Mouse (Mus musculus) kidney, embryonic 14.5 days (tissue): ENCODE results near the gene Exosc6. TPM values are rescaled to one million over a fixed set of nuclear protein-coding genes. Genes with fewer than 3 reads are reported as not detected.

Experiments used
- ATAC-seq: fragments of 200-750 bp; cut with Nextera tagmentation; 2 replicates; pipeline ENCODE4 v1.8.0; 2017; ENCODE audit warnings: moderate number of reproducible peaks, mild to moderate bottlenecking, moderate TSS enrichment, moderate library complexity; ENCODE audit not compliant: low FRiP score, low TSS enrichment
- H3K27ac ChIP-seq: fragments of 300-500 bp; sonication (generic); 2 replicates; pipeline ENCODE4 v1.5.1; 2014; ENCODE audit warnings: low read depth, mild to moderate bottlenecking, low read length, moderate library complexity, mixed read lengths
- H3K27me3 ChIP-seq: fragments of 300-500 bp; sonication (generic); 2 replicates; pipeline ENCODE4 v1.6.1; 2014; ENCODE audit warnings: mild to moderate bottlenecking, low read length; ENCODE audit not compliant: control insufficient read depth, insufficient read depth
- H3K36me3 ChIP-seq: fragments of 300-500 bp; sonication (generic); 2 replicates; pipeline ENCODE4 v1.6.1; 2014; ENCODE audit warnings: low read length, mixed read lengths; ENCODE audit not compliant: control insufficient read depth, insufficient read depth
- H3K4me1 ChIP-seq: fragments of 300-500 bp; sonication (generic); 2 replicates; pipeline ENCODE4 v1.6.1; 2014; ENCODE audit warnings: low read length, mixed read lengths; ENCODE audit not compliant: control insufficient read depth, insufficient read depth
- H3K4me2 ChIP-seq: fragments of 300-500 bp; sonication (generic); replicated peaks from 2 replicates; pipeline ENCODE4 v1.6.1; 2014; ENCODE audit warnings: low read depth, mild to moderate bottlenecking, low read length
- H3K4me3 ChIP-seq: fragments of 300-500 bp; sonication (generic); 2 replicates; pipeline ENCODE4 v1.5.1; 2014; ENCODE audit warnings: mild to moderate bottlenecking, low read length
- H3K9ac ChIP-seq: fragments of 300-500 bp; sonication (generic); 2 replicates; pipeline ENCODE4 v1.6.1; 2014; ENCODE audit warnings: low read depth, mild to moderate bottlenecking, low read length, moderate library complexity
- H3K9me3 ChIP-seq: fragments of 300-500 bp; sonication (generic); 2 replicates; pipeline ENCODE4 v1.6.1; 2016; ENCODE audit warnings: low read length; ENCODE audit not compliant: control insufficient read depth
- WGBS: fragments of 180-500 bp; shearing (Covaris S2); extraction: QIAGEN DNeasy Blood & Tissue Kit; methylation state at CpG from one replicate; pipeline ENCODE4 v1.1.7; 2014; 5-methylcytosine and 5-hydroxymethylcytosine counted together
- polyA plus RNA-seq: library from polyadenylated mRNA; unstranded; fragments of >200 nt; fragmentation: Nextera tagmentation; extraction: Ambion mirVana; gene quantifications from 2 replicates; pipeline ENCODE4 v1.2.1, GENCODE M21; 2014

Gene Exosc6
- polyA plus RNA-seq, 1 experiment from 2014 or later, result 53.3 TPM

DNA sequence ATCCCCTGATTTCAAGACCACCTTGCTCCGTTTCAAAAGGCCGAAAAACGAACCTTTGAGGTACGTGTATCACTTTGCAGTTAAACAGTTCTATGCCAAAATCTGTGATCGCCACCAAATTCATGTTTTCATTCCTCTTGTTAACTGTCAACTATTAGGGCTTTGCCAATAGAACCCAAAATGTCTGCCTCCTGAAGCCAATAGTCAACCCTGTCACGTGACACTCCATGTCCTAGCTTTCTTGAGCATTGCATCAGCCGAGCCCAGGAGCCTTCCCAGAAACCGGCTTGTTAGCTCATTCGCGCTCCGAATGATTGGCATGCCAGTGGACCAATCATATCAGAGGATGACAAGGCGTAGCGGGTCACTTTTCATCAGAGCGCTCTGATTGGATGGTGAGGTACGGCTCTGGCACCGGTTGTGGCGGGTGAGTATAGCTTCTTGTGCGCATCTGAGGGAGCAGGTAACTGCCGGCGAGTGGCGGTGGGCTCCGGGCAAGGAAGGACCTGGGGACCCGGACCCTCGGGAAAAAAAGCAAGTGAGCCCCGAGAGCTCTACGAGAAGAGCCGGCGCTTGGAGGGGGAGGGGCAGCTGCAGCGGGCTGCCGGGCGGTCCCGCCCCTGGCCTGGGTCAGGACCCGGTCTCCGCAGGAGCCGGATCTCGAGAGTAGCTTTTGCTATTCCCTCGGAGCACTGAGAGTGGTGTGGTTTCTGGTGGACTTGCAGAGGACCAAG is 22.5 kb upstream of the Exosc6 start:
- Histone ChIP-seq H3K9me3 (no peaks in the 10 kb centered on the region), H3K4me1 (peaks cover 17% of the 10 kb centered on the region), H3K4me3 (peak overlapping the region; percentile 68), H3K36me3 (peaks cover 24% of the 10 kb centered on the region), H3K9ac (peak overlapping the region; percentile 74), H3K27ac (peak overlapping the region; percentile 72), H3K4me2 (peak overlapping the region; percentile 76), H3K27me3 (peaks cover 3% of the 10 kb centered on the region; the same call in 1 of the 2 replicates)
- WGBS, result 7% methylated on average over 37 of the region's 37 CpGs
- peak; percentile 99 for ATAC-seq

GRCm38 (mm10) chr8:111034276-111034675 is 21.9 kb upstream of the Exosc6 start:
- peaks cover 17% of the 10 kb centered on the region for H3K4me1 ChIP-seq
- no peak for ATAC-seq
- 18% methylated on average over 12 of the region's 12 CpGs for WGBS

GRCm38 (mm10) chr8:111036591-111036990 is 19.5 kb upstream of the Exosc6 start:
- peaks cover 2% of the 10 kb centered on the region; the same call in 1 of the 2 replicates for H3K27me3 ChIP-seq
- peaks cover 17% of the 10 kb centered on the region for H3K4me1 ChIP-seq
- no peak overlapping the region for H3K4me2 ChIP-seq
- no peaks in the 10 kb centered on the region for H3K9me3 ChIP-seq
- peaks cover 52% of the 10 kb centered on the region for H3K36me3 ChIP-seq
- no peak overlapping the region for H3K9ac ChIP-seq
- no peak overlapping the region for H3K27ac ChIP-seq
- H3K4me3 ChIP-seq, result no peak overlapping the region
- ATAC-seq, result no peak
- 94% methylated on average over 15 of the region's 15 CpGs for WGBS

More at GRCm38 (mm10) chr8:111034276-111034675, 21.9 kb upstream of the Exosc6 start:
- H3K4me2 ChIP-seq, result peak overlapping the region; percentile 76
- H3K27ac ChIP-seq, result peak overlapping the region; percentile 72; the same call in 1 of the 2 replicates
- H3K27me3 ChIP-seq, result peaks cover 3% of the 10 kb centered on the region; the same call in 1 of the 2 replicates
- peaks cover 31% of the 10 kb centered on the region for H3K36me3 ChIP-seq
- H3K9me3 ChIP-seq, result no peaks in the 10 kb centered on the region
- peak overlapping the region; percentile 74 for H3K9ac ChIP-seq
- H3K4me3 ChIP-seq, result peak overlapping the region; percentile 68

DNA sequence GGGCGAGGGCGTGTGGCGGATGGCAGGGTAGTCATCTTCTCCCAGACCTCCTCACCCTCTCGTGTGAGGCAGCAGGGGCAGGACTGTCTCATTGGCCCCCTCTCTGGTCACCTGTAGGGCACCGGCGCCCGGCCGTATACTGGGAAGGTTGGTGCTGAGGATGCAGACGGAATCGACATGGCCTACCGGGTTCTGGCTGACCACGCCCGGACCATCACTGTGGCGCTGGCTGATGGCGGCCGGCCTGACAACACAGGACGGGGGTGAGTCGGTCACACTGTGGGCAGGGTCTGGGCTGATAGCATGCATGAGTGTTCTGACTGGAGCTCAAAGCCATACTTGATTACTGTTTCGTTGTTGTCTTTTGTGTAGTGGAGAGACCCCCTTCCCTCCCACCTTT is 13.6 kb upstream of the Exosc6 start:
- Histone ChIP-seq H3K9me3 (no peaks in the 10 kb centered on the region), H3K27ac (no peak overlapping the region), H3K4me3 (no peak overlapping the region), H3K4me2 (no peak overlapping the region), H3K4me1 (no peaks in the 10 kb centered on the region), H3K36me3 (peaks cover 98% of the 10 kb centered on the region), H3K9ac (no peak overlapping the region), H3K27me3 (no peaks in the 10 kb centered on the region)
- WGBS, result 94% methylated on average over 19 of the region's 19 CpGs
- no peak for ATAC-seq

- no peak for ATAC-seq
- no peaks in the 10 kb centered on the region for H3K27me3 ChIP-seq
- no peak overlapping the region for H3K4me2 ChIP-seq
- no peak overlapping the region for H3K27ac ChIP-seq
- no peaks in the 10 kb centered on the region for H3K9me3 ChIP-seq
- WGBS, result 44% methylated on average over 2 of the region's 2 CpGs
- no peaks in the 10 kb centered on the region for H3K4me1 ChIP-seq
- peaks cover 98% of the 10 kb centered on the region for H3K36me3 ChIP-seq
- H3K9ac ChIP-seq, result no peak overlapping the region
- H3K4me3 ChIP-seq, result no peak overlapping the region
Measured at GRCm38 (mm10) chr8:111044003-111044734, 12.0 kb upstream of the Exosc6 start.

DNA sequence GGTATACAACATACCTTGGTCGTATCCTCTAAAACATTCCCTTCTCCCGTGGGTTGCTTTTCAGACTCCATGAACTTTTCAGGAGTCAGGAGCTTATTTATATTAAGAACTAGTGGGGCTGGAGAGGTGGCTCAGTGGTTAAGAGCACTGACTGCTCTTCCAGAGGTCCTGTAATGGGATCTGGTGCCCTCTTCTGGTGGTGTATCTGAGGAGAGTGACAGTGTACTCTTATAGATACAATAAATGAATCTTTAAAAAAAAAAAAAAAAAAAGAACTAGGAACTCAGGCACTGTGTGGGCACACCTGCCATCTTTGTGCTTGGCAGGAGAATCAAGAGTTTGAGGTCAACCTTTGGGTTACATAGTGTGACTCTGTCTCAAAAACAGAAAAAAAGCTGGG is 7.4 kb upstream of the Exosc6 start:
- Histone ChIP-seq H3K27me3 (no peaks in the 10 kb centered on the region), H3K9me3 (no peaks in the 10 kb centered on the region), H3K4me3 (no peak overlapping the region), H3K9ac (no peak overlapping the region), H3K4me2 (no peak overlapping the region), H3K36me3 (peaks cover 99% of the 10 kb centered on the region), H3K27ac (no peak overlapping the region), H3K4me1 (no peaks in the 10 kb centered on the region)
- no peak for ATAC-seq
- 93% methylated on average over 2 of the region's 2 CpGs for WGBS

DNA sequence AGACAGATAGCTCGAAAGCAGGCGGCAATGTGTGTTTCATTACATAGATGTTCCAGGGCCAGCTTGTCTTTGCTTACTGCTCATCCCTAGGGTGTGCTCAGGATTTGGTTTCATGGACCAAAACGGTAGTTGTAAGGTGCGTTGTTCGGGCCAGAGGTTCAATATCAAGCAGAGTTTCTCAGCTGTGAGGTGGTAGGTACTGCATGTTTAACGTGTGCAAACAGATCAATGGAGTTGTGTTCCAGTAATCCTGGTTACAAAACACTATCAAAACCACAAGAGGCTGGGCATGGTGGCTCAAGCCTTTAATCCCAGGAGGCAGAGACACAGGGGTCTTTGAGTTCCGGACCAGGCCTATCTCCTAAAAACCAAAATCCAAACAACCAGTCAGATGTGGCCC is 7.0 kb upstream of the Exosc6 start:
- no peak overlapping the region for H3K4me2 ChIP-seq
- no peaks in the 10 kb centered on the region for H3K4me1 ChIP-seq
- H3K36me3 ChIP-seq, result peaks cover 99% of the 10 kb centered on the region
- H3K9me3 ChIP-seq, result no peaks in the 10 kb centered on the region
- no peak overlapping the region for H3K9ac ChIP-seq
- no peak overlapping the region for H3K27ac ChIP-seq
- no peak for ATAC-seq
- H3K27me3 ChIP-seq, result no peaks in the 10 kb centered on the region
- no peak overlapping the region for H3K4me3 ChIP-seq
- 96% methylated on average over 7 of the region's 7 CpGs for WGBS

DNA sequence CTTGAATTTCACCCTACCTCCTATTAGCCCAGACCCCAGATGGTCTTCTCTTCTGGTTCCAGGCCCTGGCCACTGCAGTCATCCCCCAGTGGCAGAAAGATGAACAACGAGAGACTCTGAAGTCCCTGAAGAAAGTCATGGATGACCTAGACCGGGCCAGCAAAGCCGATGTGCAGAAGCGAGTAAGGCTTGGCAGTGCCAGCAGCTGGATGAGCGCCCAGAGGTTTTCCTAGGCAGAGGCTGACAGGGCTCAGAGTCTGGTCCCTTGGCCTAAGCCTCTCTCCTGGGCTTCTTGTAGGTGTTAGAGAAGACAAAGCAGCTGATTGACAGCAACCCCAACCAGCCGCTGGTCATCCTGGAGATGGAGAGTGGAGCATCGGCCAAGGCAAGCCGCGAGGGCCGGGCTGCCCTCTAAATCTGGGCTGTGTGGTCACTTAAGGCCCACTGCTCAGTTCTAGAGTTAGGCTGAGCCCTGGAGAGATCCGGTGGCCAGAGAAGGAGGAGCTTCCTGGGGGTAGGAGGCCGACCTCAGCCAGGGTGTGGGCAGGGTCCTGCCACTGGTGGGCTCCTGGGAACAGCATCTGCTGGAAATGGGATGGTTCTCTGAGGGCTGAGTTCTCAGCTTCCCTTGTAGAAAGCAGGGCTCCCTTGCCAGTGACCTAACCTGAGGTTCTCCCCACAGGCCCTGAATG is 2.2 kb upstream of the Exosc6 start:
- no peak for ATAC-seq
- 93% methylated on average over 12 of the region's 12 CpGs for WGBS
- Histone ChIP-seq H3K27ac (no peak overlapping the region), H3K9me3 (no peaks in the 10 kb centered on the region), H3K4me1 (peaks cover 5% of the 10 kb centered on the region; the same call in 1 of the 2 replicates), H3K36me3 (peaks cover 75% of the 10 kb centered on the region), H3K27me3 (no peaks in the 10 kb centered on the region), H3K4me3 (no peak overlapping the region), H3K9ac (no peak overlapping the region), H3K4me2 (no peak overlapping the region)
